Mouse (Mus musculus) right cerebral cortex, postnatal 4 days (tissue): ENCODE measurements at regions not wholly inside any gene's neighbourhood (a gene's known extent, or its start where the extent isn't known, plus 50 kb on each side); places are given as distances from the start of the nearest gene placed in this dataset.
"Not testable (repeated sequence)": the region's sequence is repeated elsewhere in the genome, so short reads cannot be mapped to it uniquely, and the experiment has no call there.

Source experiments
- DNase-seq: peaks from one replicate; pipeline ENCODE4 v3.0.0-alpha.2; 2022

- no peak for DNase-seq
Observed at GRCm38 (mm10) chr12:5955564-5955963, 580.1 kb upstream of the Klhl29 start.

GRCm38 (mm10) chr12:5943346-5943925, 568.0 kb upstream of the Klhl29 start:
- DNase-seq = no peak

GRCm38 (mm10) chr12:5921262-5921661, 545.8 kb upstream of the Klhl29 start:
- no peak for DNase-seq

GRCm38 (mm10) chr12:5918030-5918429, 542.5 kb upstream of the Klhl29 start:
- DNase-seq = no peak

- DNase-seq = peak; percentile 8
Observed at GRCm38 (mm10) chr12:5906251-5906650, 530.8 kb upstream of the Klhl29 start.

- DNase-seq = not testable (repeated sequence)
Observed at GRCm38 (mm10) chr12:5891786-5892185, 516.3 kb upstream of the Klhl29 start.

GRCm38 (mm10) chr12:5866701-5867100, 491.2 kb upstream of the Klhl29 start:
- no peak for DNase-seq

GRCm38 (mm10) chr12:5859795-5860194, 484.3 kb upstream of the Klhl29 start:
- no peak for DNase-seq

GRCm38 (mm10) chr12:5856421-5856820, 480.9 kb upstream of the Klhl29 start:
- no peak for DNase-seq

GRCm38 (mm10) chr12:5810427-5810826, 434.9 kb upstream of the Klhl29 start:
- no peak for DNase-seq

GRCm38 (mm10) chr12:5810009-5810408, 434.5 kb upstream of the Klhl29 start:
- no peak for DNase-seq

GRCm38 (mm10) chr12:5807996-5808886, 432.8 kb upstream of the Klhl29 start:
- no peak for DNase-seq

- no peak for DNase-seq
Observed at GRCm38 (mm10) chr12:5805731-5806130, 430.2 kb upstream of the Klhl29 start.

GRCm38 (mm10) chr12:5793051-5793450, 417.6 kb upstream of the Klhl29 start:
- no peak for DNase-seq

GRCm38 (mm10) chr12:5787074-5787813, 411.8 kb upstream of the Klhl29 start:
- no peak for DNase-seq

GRCm38 (mm10) chr12:5781276-5781675, 405.8 kb upstream of the Klhl29 start:
- DNase-seq = no peak

GRCm38 (mm10) chr12:5777556-5777955, 402.1 kb upstream of the Klhl29 start:
- DNase-seq = no peak

- DNase-seq = no peak
Observed at GRCm38 (mm10) chr12:5771399-5771978, 396.0 kb upstream of the Klhl29 start.

- DNase-seq = no peak
Observed at GRCm38 (mm10) chr12:5770531-5770930, 395.0 kb upstream of the Klhl29 start.

GRCm38 (mm10) chr12:5764445-5765170, 389.1 kb upstream of the Klhl29 start:
- DNase-seq = no peak

GRCm38 (mm10) chr12:5764026-5764425, 388.5 kb upstream of the Klhl29 start:
- no peak for DNase-seq

- DNase-seq = no peak
Observed at GRCm38 (mm10) chr12:5762306-5762927, 386.9 kb upstream of the Klhl29 start.
